Mouse (Mus musculus): ENCODE data around the gene Crip1. TPM values are rescaled to one million over a fixed set of nuclear protein-coding genes. Genes with fewer than 3 reads are reported as not detected.

Gene Crip1
- polyA plus RNA-seq, 1 experiment: 201 TPM

GRCm38 (mm10) chr12:113101251-113101960 is 44.7 kb upstream of the Crip1 start:
- H3K4me3 ChIP-seq (replicated peaks; ENCODE audit: control insufficient read depth, low read depth, low read length): no peak overlapping the region
- H3K4me1 ChIP-seq (ENCODE audit: control insufficient read depth, insufficient read depth, low read length): no peaks in the 10 kb centered on the region; the same call in 1 of the 2 replicates
- no peak for TF ChIP-seq POLR2A (IDR thresholded peaks at IDR 0.05; ENCODE audit: borderline replicate concordance, control insufficient read depth, low read depth, low read length)
- TF ChIP-seq CTCF (IDR thresholded peaks at IDR 0.05; ENCODE audit: control insufficient read depth, insufficient read depth, low read length): no peak
- no peak overlapping the region for H3K27ac ChIP-seq (ENCODE audit: control insufficient read depth, insufficient read depth, low read depth, low read length, poor library complexity)
- WGBS: 37% methylated on average over 9 of the region's 9 CpGs

- peak; percentile 79 for TF ChIP-seq CTCF (IDR thresholded peaks at IDR 0.05; ENCODE audit: control insufficient read depth, insufficient read depth, low read length)
- TF ChIP-seq POLR2A (IDR thresholded peaks at IDR 0.05; ENCODE audit: borderline replicate concordance, control insufficient read depth, low read depth, low read length): no peak
- Histone ChIP-seq H3K4me3 (replicated peaks; ENCODE audit: control insufficient read depth, low read depth, low read length) (no peak overlapping the region), H3K4me1 (ENCODE audit: control insufficient read depth, insufficient read depth, low read length) (peaks cover 1% of the 10 kb centered on the region; the same call in 1 of the 2 replicates), H3K27ac (ENCODE audit: control insufficient read depth, insufficient read depth, low read depth, low read length, poor library complexity) (no peak overlapping the region)
- WGBS: 36% methylated on average over 6 of the region's 6 CpGs
Observed at GRCm38 (mm10) chr12:113102461-113102860, 43.7 kb upstream of the Crip1 start.

GRCm38 (mm10) chr12:113103846-113104451 is 42.2 kb upstream of the Crip1 start:
- TF ChIP-seq CTCF (IDR thresholded peaks at IDR 0.05; ENCODE audit: control insufficient read depth, insufficient read depth, low read length) (peak; percentile 59), POLR2A (IDR thresholded peaks at IDR 0.05; ENCODE audit: borderline replicate concordance, control insufficient read depth, low read depth, low read length) (no peak)
- no peak overlapping the region for H3K4me3 ChIP-seq (replicated peaks; ENCODE audit: control insufficient read depth, low read depth, low read length)
- no peak overlapping the region for H3K27ac ChIP-seq (ENCODE audit: control insufficient read depth, insufficient read depth, low read depth, low read length, poor library complexity)
- peaks cover 3% of the 10 kb centered on the region; the same call in 1 of the 2 replicates for H3K4me1 ChIP-seq (ENCODE audit: control insufficient read depth, insufficient read depth, low read length)
- 68% methylated on average over 8 of the region's 8 CpGs for WGBS

- H3K4me3 ChIP-seq (replicated peaks; ENCODE audit: control insufficient read depth, low read depth, low read length): no peak overlapping the region
- 90% methylated on average over 6 of the region's 6 CpGs for WGBS
- H3K4me1 ChIP-seq (ENCODE audit: control insufficient read depth, insufficient read depth, low read length): peaks cover 5% of the 10 kb centered on the region; the same call in 1 of the 2 replicates
- H3K27ac ChIP-seq (ENCODE audit: control insufficient read depth, insufficient read depth, low read depth, low read length, poor library complexity): no peak overlapping the region
- TF ChIP-seq CTCF (IDR thresholded peaks at IDR 0.05; ENCODE audit: control insufficient read depth, insufficient read depth, low read length) (no peak), POLR2A (IDR thresholded peaks at IDR 0.05; ENCODE audit: borderline replicate concordance, control insufficient read depth, low read depth, low read length) (no peak)
Observed at GRCm38 (mm10) chr12:113106386-113106785, 39.7 kb upstream of the Crip1 start.

GRCm38 (mm10) chr12:113107431-113108124 is 38.5 kb upstream of the Crip1 start:
- peak overlapping the region; percentile 43; the same call in 1 of the 2 replicates for H3K27ac ChIP-seq (ENCODE audit: control insufficient read depth, insufficient read depth, low read depth, low read length, poor library complexity)
- H3K4me3 ChIP-seq (replicated peaks; ENCODE audit: control insufficient read depth, low read depth, low read length): no peak overlapping the region
- 39% methylated on average over 4 of the region's 4 CpGs for WGBS
- H3K4me1 ChIP-seq (ENCODE audit: control insufficient read depth, insufficient read depth, low read length): peaks cover 5% of the 10 kb centered on the region; the same call in 1 of the 2 replicates
- TF ChIP-seq CTCF (IDR thresholded peaks at IDR 0.05; ENCODE audit: control insufficient read depth, insufficient read depth, low read length) (no peak), POLR2A (IDR thresholded peaks at IDR 0.05; ENCODE audit: borderline replicate concordance, control insufficient read depth, low read depth, low read length) (no peak)

- no peak overlapping the region for H3K27ac ChIP-seq (ENCODE audit: control insufficient read depth, insufficient read depth, low read depth, low read length, poor library complexity)
- TF ChIP-seq CTCF (IDR thresholded peaks at IDR 0.05; ENCODE audit: control insufficient read depth, insufficient read depth, low read length) (no peak), POLR2A (IDR thresholded peaks at IDR 0.05; ENCODE audit: borderline replicate concordance, control insufficient read depth, low read depth, low read length) (no peak)
- H3K4me3 ChIP-seq (replicated peaks; ENCODE audit: control insufficient read depth, low read depth, low read length): no peak overlapping the region
- peaks cover 5% of the 10 kb centered on the region; the same call in 1 of the 2 replicates for H3K4me1 ChIP-seq (ENCODE audit: control insufficient read depth, insufficient read depth, low read length)
- WGBS: 86% methylated on average over 17 of the region's 17 CpGs
Observed at GRCm38 (mm10) chr12:113108528-113109283, 37.4 kb upstream of the Crip1 start.

- no peak overlapping the region for H3K27ac ChIP-seq (ENCODE audit: control insufficient read depth, insufficient read depth, low read depth, low read length, poor library complexity)
- WGBS: 84% methylated on average over 10 of the region's 10 CpGs
- H3K4me3 ChIP-seq (replicated peaks; ENCODE audit: control insufficient read depth, low read depth, low read length): no peak overlapping the region
- peaks cover 5% of the 10 kb centered on the region; the same call in 1 of the 2 replicates for H3K4me1 ChIP-seq (ENCODE audit: control insufficient read depth, insufficient read depth, low read length)
- TF ChIP-seq CTCF (IDR thresholded peaks at IDR 0.05; ENCODE audit: control insufficient read depth, insufficient read depth, low read length): no peak
- TF ChIP-seq POLR2A (IDR thresholded peaks at IDR 0.05; ENCODE audit: borderline replicate concordance, control insufficient read depth, low read depth, low read length): no peak
Observed at GRCm38 (mm10) chr12:113109801-113110200, 36.3 kb upstream of the Crip1 start.
